Mouse (Mus musculus) kidney, adult 11 months (tissue): ENCODE measurements around the gene Jmjd1c.

ENCODE experiments used
- DNase-seq: peaks from one replicate; pipeline ENCODE4 v3.0.0; 2022

Jmjd1c gene

DNA sequence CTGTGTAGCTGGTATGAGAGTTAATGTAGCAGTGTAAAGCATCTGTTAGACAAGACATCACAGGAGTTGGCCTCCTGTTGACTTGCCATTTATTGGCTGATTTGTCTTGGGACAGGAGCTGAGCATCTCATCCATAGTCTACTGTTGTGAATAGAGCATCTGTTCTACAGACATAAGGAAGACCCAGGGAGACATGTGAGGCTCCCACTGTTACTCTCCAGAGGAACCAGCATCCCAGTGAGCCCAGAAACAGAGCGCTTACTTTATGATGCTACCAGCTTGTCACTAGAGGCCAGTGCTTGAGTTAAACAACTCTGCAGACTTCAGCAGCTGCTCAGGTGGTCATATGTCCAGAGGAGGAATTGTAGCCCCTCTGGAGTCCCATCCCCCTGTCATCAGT, 157.2 kb downstream of the Jmjd1c start:
- DNase-seq, result no peak

DNA sequence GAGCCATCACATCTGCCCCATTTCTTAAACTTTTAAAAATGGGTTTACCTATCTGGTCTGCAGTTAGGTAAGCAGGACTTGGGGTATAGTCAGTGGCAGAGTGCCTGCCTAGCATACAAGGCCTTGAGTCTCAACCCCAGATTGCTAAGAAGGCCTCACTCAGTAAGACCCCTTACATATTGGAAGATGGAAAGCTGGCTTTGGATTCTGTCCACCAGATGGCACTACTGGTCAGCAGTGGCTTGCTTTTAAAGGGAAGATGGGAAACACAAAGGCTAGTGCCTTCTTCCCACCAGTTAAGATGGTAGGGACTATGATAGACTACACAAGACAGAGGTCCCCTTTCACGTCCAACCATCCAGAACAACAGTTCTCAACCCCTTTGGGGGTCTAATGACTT, 168.9 kb downstream of the Jmjd1c start:
- DNase-seq, result peak; percentile 27

DNA sequence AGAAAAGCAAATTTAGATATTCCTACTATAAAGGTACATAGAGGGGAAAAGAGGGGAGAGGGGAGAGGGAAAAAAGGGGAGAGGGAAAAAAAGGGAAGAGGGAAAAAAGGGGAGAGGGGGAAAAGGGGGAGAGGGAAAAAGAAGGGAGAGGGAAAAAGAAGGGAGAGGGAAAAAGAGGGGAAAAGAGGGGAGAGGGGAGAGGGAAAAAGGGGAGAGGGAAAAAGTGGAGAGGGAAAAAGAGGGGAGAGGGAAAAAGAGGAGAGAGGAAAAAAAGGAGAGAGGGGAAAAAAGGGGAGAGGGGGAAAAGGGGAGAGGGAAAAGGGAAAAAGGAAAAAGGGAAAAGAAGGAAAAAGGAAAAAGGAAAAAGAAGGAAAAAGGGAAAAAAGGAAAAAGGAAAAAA, 180.0 kb downstream of the Jmjd1c start:
- no peak for DNase-seq

DNA sequence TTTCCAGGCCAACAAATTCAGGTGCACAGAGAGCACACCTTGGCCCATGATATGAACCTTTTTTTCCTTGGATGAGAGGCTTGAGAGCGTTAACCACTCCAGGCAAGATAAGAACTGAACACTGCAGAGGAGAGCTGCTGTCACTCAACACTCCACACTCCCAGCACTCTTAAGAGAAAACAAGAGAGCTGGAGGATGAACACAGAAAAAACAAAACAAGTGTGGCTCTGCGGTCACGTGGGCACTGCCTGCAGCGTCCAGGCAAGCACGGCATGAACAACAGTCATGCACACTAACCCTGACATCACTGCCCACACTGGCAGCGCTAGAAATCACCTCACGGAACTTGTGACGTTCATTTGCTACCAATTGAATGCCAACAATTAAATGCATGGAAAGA, 185.9 kb downstream of the Jmjd1c start:
- DNase-seq, result peak; percentile 34

DNA sequence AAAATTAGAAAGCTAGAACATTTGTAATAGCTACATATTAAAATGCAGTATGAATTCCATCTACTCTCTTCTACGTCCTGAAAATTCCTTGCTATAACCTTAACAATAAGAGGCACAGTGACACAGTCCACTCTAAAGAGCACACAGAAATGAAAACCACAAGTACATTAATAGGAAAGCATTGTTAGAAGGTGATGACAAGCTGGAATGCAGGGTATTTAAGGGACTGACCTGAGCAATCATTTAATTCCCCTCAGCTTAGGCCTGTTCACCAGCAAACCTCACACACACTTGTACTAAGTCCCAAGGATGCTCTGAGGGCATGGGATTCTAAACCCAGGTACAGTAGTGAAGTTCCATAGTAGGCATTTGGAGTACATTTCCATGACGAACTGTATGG, 186.6 kb downstream of the Jmjd1c start:
- DNase-seq, result no peak

DNA sequence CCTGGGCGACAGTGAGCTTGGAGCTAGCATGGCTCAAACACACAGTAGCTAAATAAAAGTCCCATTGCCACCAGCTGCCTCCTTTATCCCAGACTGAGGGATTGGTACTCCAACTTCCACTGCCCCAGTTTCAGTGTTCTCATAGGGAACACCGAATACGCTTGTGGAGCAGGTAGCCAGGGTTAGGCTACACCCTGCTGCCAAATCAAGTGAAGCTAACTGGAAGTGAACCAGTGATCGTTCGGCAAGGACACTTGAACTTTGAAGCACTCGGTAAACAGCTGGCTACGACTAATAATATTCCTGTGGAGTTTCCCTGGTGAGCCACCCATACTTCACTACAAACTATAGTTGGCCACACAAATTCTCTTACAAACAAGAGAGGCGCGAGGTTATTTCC, 187.6 kb downstream of the Jmjd1c start:
- DNase-seq, result peak; percentile 32

DNA sequence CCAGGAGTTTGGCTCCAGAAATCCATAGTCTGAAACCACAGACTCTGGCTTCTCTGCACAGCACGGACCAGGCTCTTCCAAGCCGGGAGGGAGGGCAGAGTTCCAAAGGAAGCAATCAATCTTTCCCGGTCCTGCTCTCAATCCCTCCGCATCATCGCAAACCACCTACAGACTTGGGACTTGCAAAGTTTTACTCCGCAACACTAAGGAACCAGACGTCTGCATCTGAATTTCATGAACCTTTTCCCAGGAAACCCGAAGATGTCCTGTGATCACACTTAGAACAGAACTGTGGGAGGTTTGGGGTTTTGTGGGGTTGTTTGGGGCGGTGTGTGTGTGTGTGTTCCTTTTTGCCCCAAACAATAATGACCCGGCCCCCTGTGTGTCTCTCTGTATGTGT, 188.4 kb downstream of the Jmjd1c start:
- DNase-seq, result peak; percentile 44

DNA sequence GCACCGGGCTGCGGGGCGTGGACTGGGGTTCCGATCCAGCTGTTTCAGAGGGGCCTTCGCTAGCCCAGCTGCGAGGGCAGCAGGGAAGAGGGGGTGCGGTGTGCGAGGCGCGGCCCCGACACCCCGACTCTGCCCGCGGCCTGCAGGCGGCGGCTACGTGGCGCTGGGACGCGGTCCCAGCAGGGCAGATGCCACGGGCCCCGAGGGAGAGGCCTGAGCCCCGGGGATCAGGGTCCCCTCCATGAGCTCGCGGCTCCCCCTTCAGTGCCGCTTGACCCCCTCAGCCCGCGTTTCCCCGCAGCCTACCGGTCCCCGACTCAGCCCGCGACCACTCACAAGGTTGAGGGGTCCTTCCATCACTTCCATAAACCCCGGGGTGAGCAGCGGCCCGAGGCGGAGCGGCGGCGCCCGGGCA, 188.8 kb downstream of the Jmjd1c start:
- DNase-seq, result no peak

DNA sequence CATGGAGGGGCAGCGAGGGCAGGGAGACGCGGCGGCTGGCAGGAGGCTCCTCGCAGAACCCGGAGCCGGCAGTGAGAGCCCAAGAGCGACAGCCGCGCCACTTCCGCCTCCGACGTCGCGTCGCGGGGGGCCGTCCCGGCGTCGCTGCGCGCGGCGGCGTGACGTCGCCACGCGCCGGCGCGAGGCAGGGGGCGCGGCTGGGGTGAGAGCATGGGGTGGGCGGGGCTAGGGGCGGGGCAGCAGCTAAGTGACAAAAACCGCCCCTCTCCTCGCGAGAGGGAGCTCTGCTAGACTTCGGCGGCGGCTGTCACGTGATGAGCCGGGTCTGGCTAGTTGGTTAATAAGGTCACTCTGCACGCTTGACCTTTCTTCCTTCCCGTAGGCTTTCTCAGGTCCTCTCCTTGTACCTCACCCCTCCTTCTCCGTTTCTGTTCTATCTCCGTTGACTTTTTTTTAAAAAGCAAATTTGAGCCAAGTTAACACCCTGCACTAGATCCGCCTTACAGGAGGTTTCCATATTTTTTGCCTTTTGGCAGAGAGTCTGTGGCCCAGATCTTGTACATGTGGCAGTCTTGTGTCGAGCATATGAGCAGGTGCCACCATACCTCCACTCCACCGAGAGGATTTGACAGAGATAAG, 189.4 kb downstream of the Jmjd1c start, which contains the start of gene Nrbf2:
Gene Nrbf2 (minus strand): TSS at position 130 of the 639 bp plus-strand sequence.
- peak; percentile 95 for DNase-seq

DNA sequence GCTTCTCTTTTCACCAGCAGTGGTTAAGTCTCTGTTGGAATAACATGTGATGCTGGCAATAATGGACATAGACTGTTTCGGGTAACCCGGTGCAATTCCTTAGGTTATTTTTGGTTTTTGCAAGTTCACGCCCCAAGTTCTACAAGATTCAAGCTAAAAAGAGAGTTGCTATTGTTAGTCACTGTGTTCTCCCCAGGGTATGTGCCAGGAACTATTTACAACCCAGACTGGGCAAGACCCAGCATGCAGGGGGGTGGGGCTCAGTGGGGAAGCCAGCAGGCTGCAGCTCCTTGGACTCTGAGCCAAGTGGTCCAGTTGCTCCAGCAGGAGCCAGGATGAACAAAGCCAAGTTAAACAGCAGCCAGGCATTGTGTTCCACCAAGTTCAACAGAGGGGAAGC, 192.0 kb downstream of the Jmjd1c start:
- DNase-seq, result peak; percentile 94

DNA sequence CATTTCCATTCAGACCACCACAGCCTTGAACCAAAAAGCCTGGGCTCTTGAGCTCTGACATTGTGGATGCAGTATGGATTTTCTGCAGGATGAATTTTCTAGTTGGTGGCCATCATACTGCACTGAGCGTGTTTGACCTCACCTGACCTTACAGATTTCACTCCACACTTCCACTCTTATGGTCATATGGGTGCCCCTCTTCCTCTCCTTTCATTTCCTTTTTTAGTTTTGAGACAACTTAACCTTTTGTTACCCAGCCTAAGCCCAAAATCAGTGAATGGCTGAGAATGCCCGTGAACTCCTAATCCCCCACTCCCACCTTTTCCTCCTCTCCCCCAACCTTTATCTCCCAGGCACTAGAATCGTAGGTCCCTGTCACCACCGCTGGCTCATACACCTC, 194.7 kb downstream of the Jmjd1c start:
- no peak for DNase-seq

DNA sequence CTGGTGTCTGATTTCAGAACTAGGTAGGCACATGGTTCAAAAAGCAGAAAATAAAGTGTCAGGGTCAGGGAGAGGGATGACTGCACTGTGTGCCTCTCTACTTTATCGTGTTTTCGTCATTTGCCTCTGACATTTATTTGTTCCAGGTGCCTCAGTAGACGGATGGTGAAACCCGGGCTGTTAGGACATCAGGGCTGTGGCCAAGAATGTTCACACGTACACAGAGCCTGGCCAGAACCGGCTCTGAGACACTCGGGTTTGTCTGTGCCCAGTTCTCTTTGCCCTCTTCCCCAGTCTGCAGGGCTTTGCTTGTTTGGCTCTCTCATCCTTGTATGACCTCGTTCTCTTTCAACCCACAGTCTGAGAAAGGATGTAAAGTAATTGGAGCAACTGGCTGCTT, 195.2 kb downstream of the Jmjd1c start:
- no peak for DNase-seq

DNA sequence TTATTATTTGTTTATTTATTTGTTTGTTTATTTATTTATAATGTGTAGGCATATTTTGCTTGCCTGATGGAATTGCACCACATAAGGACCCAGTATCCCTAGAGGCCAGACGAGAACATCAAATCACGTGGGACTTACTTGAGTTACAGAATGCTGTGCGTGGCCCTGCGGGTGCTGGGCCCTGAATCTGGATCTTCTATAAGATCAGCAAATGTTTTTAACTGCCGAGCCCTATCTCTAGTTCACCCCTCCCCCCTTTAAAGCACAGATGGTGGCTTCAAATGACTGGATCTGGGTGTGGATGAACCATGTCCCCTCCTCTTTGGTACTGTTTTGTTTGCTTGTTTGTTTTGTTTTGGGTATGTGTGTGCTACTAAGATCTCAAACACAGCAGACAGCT, 199.4 kb downstream of the Jmjd1c start:
- no peak for DNase-seq

DNA sequence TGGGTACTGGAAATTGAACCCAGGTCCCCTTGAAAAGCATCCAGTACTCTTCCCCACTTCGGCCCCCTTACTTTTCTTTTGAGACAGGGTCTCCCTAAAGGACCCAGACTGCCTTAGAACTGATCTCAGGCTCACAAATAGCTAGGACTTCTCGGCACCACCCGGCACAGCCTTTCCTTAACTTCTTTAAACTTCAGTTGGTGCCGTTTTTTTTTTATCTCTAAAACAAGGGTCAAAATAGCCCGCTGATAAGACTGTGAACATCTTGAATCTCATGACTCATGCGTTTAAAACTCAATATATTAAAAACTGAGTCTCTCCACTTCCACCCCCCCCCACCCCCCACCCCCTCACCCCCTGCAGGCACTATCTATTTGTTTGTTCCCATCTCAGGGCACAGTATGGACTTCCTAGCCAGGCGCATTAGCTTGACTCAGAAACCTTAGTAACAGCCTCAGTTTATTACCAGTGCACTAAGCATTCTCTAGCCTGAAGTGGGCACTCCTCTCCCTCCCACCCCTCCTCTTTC, 200.1 kb downstream of the Jmjd1c start:
- DNase-seq, result no peak

DNA sequence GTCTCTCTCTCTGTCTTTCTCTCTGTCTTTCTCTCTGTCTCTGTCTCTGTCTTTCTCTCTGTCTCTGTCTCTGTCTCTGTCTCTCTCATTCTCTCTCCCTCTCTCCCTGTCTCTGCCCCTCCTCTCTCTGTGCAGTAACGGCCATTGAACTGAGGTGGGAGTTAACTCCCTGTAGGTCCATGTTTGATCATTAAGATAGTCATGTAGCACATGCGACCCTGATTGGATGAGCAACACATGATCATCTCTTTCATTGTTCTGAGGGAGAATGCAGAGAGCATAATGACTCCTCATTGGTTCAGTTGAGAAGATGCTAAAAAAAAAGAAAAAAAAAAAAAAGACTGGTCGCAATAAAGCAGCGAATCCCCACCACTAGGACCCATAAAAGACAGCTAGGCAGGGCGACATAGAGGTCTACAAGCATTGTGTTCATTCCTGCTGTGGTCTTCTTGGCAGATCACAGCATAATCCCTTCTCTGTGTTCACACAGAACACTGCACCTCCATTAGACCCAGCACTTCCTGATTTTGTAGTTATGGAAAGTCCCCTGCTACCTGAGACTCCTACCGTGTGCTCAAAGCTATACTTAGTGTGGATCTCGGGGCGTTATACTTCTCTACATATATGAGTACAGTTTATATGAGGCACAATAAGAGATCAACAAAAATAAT, 200.7 kb downstream of the Jmjd1c start:
- DNase-seq, result no peak

DNA sequence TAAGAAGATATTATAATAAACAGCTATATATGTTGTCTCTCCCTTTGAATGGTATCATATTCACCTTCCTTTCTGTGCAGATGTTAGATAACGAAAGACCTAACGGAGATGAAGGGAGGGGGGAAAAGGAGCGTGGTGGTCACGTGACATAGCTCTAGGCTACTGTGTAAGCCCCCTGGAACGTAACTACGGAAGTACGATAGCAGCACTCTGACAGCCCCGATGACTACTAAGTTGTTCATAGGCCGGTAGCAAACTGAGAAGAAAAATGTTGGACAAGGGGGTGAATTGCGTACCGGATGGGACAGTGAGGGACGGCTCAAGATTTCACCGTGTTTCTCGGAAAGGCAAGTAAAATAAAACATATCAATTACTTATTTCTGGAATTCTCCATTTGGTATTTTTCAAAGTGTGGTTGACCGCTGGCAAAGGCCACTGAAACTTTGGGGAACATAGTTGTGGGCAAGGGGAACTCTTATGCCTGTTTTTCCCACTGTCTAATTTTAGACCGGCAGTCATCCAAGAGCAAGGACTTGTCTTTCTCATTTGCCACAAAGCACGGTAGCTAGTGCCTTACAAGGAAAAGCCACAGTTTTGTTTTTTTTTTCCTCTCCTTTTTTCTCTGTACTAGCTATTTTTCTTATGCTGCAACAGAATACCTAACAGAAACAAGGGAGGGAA, 201.4 kb downstream of the Jmjd1c start:
- DNase-seq, result no peak

DNA sequence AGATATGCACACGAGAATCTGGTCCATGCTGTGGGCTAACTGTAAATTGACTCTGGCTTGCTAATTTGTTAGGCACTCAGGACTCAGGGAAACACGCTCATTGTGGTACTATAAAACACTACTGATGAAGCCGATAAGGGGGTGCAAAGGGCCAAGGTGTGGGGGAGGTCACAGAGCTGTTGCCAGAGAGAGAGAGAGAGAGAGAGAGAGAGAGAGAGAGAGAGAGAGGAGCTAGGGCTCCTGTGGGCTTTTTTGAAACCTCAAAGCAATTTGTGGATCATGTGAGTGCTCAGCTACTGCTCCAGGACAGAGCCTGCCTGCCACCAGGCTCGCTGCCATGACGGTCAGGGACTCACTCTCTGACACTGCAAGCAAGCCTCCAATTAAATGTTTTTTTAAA, 202.9 kb downstream of the Jmjd1c start:
- no peak for DNase-seq

DNA sequence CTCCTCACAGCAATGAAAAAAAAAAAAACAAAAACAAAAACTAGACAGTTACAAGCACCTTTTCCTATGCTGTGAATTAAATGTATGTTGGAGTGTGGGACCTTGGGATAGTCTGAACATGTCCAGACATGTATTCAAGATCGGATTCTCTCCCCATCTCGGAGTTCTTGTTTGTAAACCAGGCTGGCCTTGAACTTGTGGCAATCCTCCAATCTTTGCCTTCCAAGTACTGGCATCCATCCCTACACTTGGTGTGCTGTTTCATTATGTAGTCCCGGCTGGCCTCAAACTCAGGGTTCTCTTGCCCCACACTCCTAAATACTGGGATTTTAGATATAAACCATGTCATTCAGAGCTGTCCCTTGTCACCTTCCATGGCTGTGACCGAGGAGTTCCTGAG, 203.4 kb downstream of the Jmjd1c start:
- DNase-seq, result no peak

DNA sequence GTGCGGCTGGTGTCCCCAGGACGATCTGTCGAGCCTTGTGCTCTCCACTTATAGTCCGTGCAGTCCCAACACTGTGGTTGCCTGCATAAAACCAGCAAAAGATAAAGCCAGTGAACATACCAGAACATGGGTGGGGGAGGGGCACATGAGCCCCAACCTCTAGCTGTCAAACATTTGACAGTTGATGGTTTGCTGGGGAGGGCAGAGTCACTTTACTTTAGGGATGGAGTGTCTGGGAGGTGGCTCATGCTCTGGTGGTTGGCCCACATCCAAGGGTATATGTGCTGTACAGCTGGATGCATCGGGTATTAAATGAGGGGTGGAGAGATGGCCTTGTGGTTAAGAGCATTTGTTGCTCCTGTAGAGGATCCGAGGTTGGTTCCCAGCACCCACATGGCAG, 205.1 kb downstream of the Jmjd1c start:
- DNase-seq, result no peak

DNA sequence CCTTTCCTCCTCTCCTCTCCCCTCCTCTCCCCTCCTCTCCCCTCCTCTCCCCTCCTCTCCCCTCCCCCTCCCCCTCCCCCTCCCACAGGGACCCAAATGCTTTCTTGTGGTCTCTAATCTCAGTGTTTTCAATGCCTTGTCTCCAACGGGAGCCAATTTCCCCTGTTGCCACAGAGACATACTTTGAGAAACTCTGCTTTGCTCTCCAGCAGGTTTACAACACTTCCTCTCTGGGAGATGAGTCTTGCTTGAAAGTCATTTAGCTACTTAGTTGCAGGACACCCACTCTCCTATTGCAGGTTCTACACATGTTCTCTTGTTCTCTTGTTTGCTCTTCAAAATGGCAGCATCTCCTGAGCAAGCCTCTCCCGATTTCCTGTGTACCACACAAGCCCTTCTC, 206.4 kb downstream of the Jmjd1c start:
- no peak for DNase-seq
